Mouse (Mus musculus): Measurements from ENCODE around the gene Krt10.
A peak's percentile ranks its signal among the peaks of the same experiment; 100 is the strongest.

GRCm38 (mm10) chr11:99366791-99367190 lies 22.4 kb downstream of the Krt10 start:
- TF ChIP-seq CTCF (IDR thresholded peaks at IDR 0.05 in 2 of 3, conservative IDR thresholded peaks at IDR 0.05 in 1 of 3; ENCODE audit: control insufficient read depth in 1 of 3, insufficient read depth in 1 of 3, low read depth in 2 of 3, low read length in 3 of 3, poor library complexity in 1 of 3, severe bottlenecking in 1 of 3): peak; percentile 4 to 46 (median 41); a peak in 3 of 6 replicates
- no peak for TF ChIP-seq UBTF (IDR thresholded peaks at IDR 0.05; ENCODE audit: borderline replicate concordance, insufficient read depth, low read depth, low read length)
- no peak for TF ChIP-seq MAFK (IDR thresholded peaks at IDR 0.05; ENCODE audit: borderline replicate concordance, low read depth, low read length)
- no peak for TF ChIP-seq HCFC1 (IDR thresholded peaks at IDR 0.05; ENCODE audit: low read depth, low read length)
- TF ChIP-seq MXI1 (IDR thresholded peaks at IDR 0.05; ENCODE audit: low read depth, low read length): no peak
- TF ChIP-seq POLR2A (IDR thresholded peaks at IDR 0.05; ENCODE audit: control insufficient read depth in 1 of 2, insufficient read depth in 1 of 2, low read depth in 1 of 2, low read length in 2 of 2, poor library complexity in 1 of 2): no peak
- TF ChIP-seq GATA1 (IDR thresholded peaks at IDR 0.05; ENCODE audit: low read depth, low read length): no peak
- no peak for TF ChIP-seq TAL1 (IDR thresholded peaks at IDR 0.05; ENCODE audit: low read length)
- no peak for TF ChIP-seq JUND (IDR thresholded peaks at IDR 0.05; ENCODE audit: low read depth, low read length)
- TF ChIP-seq CHD2 (IDR thresholded peaks at IDR 0.05; ENCODE audit: low read length): no peak
- no peak for TF ChIP-seq GABPA (IDR thresholded peaks at IDR 0.05; ENCODE audit: low read depth, low read length)
- TF ChIP-seq POLR2AphosphoS5 (IDR thresholded peaks at IDR 0.05; ENCODE audit: borderline replicate concordance, low read depth, low read length): no peak

Measured in MEL (cell line).